Mouse (Mus musculus) spleen, postnatal 4 days (tissue): ENCODE measurements around the gene Mrpl46.

Experiments
- DNase-seq, 2 experiments: peaks; one replicate each; pipeline ENCODE4 v3.0.0; 2022; ENCODE audit warnings: low spot score in 2 of 2

Mrpl46 gene

DNA sequence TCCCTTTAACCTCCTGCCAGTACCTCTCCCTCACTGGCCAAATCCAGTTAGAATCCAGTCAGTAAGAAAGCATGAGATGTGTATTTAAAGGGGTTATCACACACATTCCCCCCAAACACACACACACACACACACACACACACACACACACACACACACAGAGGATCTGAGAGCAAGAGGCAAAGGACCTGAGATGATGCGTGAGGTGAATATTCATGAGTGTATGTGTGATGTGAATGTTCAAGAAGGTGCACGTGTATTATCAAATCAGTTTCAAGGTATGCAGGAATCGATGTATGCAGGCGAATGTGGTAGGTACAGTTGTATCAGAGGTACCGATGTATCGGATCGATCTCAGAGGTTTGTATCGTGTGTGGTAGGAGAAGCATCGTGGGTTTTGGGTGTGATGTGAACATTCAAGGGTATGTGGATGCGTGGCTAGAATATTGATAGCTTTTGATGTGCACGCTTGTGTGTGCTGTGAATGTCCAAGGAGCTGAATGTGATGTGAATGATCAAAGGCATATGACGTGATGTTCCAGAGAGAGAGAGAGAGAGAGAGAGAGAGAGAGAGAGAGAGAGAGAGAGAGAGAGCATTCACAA lies 15.3 kb downstream of the Mrpl46 start:
- DNase-seq, result no peak

DNA sequence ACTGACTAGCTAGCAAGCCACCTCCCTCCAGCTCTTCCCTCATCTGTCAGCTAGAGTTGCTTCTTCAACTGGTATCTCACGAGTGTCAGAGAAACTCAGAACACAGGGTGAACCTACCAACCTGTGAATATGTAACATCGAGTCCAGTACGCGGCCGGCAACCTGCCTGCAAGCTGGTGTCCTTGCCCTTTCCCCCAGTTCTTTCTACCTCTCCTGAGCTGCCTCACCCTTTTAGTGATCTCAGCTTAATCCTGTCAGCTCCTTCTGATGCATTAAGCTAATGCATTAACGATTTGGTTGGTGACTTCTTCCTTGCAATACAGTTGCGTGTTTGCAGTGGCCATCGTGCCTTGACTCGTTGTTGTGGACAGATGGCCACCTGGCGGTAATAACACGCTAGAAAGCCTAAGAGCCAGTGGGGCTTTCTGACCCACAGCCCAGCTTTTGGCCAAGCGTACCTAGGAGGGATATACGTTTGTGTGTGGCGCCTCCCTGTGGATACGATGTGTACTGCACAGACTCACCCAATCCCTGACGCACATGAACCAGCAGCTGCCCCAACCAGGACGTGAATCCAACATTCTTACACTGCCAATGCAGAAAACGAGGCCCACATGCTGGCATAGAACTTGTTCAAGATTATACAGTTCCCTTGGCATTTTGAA lies 17.2 kb downstream of the Mrpl46 start:
- DNase-seq, result peak; percentile 67 to 84

DNA sequence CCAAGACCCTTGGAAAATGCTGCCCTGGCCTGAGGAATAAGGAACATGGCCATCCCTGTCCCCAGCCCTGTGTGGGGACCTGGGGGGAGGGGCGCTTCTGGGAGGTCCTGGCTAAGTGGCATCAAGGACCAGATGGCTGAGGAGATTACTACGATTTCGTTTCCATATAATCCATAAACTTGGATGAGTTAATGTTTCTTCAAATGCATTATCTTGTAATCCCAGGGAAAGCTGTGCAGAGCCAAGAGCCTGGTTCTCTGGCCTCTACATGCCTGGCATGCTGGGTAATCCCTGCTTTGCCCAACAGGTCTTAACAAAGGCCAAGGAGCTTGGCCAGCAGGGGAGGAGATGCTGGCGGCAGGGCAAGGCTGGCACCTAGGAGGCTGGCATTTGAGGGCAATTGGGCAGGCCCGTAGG lies 18.1 kb downstream of the Mrpl46 start:
- no peak for DNase-seq

DNA sequence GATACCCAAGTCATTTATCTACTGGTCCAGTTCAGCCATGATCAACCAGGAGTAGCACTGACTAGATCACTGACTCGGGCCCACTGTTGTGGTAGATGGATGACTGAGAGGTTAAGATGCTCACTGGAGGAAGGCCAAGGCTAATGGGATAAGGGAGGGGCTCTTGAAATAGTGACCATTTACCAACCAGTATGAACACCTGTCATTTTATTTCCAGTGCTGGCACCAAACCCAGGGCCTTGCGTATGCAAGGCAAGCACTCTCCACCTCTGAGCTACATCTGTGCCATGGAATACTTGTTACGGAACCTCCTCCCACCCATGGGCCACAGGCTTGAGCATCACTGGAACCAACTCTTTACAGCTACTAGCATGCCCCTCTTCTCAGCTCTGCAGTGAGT lies 19.5 kb downstream of the Mrpl46 start:
- DNase-seq, result no peak

DNA sequence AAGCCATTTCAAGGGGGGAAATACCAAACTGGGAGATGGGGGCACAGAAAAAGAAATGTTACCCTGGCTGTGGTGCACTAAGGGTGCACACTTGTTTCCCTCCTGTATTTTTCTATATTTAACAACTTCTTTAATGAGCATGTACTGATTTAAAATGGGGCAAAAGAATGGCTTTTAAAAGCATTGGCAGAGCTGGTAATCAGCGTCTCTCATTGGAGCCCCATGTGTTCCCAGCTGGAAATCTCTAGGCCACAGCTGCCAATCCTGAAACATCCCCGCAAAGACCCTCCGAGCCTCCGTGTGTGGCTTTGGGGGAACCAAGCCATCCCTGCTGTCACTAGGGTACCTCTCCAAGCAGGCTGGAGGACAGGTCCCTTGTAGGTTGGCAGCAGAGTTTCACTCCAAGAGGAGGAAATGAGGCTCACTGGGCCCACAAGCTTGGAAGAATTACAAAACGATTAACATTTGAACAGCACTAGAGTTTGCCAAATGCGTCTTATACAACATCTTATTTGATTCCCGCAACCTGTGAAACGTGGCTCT lies 28.8 kb downstream of the Mrpl46 start:
- DNase-seq, result no peak

DNA sequence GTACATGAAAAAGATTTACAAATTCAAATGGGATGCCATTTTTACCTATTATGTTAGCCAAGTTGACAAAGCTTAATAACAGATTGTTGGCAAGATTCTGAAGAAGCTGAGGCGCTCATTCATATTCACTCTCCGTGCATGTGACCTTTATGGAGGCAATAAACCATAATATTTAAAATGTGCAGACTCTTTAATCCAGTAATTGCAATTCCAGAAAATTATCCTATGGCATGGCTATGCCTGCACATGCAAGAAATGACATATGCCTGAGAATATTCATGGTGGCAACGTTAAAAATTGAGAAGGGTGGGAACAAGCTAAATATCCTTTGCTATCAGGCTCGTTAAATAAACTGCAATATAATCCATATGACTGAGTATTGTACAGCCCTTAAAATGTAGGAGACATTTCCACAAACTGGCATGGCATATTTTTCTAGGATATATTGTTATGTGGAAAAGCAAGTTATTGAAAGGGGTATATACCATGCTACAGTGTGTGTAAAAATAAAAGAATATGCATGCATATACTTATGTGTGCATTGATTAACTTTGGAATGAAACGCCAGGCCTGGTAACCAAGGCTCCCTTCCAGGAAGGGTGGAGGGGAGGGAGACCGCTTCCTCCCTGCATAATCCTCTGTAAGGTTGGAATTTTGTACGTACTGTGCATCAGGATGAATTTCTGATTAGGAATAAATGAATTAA lies 29.4 kb downstream of the Mrpl46 start:
- no peak for DNase-seq

DNA sequence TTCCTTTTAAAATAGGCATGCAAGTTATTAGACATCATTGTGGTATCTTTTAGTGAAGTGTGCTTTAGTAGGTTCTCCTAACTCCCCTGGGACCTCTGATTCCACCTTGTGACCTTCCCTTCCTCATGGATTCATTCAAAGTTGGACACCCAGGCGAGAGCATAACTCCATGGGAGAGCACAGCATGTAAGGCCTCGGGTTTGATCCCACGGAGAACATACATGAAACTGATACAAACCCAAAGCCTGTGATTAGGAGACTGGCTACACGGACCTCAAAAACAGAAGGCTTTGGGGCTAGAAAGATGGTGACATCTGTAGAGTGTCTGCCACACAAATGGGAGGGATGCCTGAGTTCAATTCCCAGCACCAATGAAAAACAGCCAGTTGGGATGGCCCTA lies 30.4 kb downstream of the Mrpl46 start:
- peak in 1 of 2 experiments; percentile 1 for DNase-seq

DNA sequence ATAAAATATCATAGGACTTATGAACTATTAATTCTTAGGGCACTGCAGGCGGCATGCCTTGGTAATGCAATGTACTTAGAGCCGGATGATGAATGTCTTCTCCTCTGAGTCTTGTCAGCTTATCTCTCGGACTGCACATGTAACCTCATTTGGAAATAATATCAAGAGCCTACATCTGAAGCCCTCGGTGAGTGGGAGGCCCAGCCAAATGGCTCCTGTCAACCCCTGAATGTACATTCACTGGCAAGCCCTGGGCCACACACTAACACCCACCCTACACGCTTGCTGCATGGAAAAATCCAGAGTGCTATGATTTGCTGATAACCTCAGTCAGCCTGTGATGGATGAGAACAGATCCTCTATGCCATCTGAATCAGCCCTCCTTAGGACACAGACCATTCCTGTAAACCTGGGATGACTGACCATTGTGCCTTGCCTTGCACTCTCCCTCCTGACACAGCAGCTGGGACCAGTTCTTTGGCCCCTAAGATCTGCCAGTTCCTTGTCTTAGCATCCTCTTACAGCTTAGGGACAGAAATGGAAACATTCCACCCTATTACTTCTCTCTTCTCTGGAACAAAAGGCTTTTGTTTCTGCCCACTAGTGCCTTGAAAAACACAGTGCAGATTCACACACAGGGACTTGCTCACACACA lies 39.5 kb downstream of the Mrpl46 start:
- DNase-seq, result no peak

DNA sequence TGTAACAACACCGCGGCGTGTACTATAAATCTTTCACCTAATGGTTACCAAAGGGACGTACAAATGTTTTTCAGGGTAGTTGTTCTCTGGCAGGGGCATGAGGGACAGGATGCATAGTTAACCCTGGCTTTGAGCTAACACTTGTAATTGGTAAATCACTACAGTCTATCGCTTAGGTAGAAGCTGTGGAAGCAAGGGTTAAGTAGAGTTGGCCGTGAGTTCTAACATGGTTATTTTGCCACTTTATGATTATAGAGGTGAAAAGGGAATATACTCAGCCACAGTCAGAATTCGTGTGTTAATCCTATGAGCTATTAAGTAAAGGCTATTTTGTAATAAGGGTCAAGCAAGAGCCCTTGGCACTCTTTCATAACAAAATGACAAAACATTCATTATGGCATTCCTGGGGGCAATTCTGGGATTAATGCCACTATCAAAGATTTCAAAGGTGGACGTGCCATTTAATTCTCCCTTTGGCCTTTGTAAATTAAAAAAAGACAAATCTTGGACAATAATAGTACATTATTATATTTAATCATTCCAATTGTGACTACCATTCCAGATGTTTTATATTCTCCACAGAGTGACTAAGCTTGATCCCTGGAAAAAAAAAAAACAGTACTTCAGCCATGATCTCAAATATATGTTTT lies 43.9 kb downstream of the Mrpl46 start:
- no peak for DNase-seq

DNA sequence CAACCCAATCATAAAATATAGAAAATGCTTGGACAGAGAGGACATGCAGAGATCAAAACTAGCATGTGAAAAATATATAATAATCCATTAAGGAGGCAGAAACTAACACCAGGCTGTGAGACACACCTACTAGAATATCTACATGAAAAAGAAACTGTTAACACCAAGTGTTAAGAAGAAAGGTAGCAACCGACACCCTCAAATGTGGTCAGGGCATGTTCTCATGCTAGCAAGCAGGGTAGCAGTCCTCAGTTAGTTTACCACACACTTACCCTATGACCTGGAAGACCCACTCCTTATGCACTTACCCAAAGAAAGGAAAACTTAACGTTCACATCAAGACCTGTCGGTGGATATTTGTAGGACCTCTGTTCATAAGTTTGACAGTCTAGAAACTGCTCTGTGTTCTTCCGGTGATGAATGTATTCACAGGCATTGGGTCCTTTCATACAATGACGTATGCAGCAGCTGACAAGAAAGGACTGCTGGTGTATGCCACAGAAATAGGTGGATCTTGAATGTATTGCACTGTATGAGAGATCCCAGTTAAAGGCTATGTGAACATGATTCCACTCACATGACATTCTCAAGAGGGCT lies 45.6 kb downstream of the Mrpl46 start, which contains the start of gene Ntrk3:
Gene Ntrk3, minus strand, starts transcription at position 399 of the 597 bp plus-strand sequence.
- DNase-seq, result no peak

DNA sequence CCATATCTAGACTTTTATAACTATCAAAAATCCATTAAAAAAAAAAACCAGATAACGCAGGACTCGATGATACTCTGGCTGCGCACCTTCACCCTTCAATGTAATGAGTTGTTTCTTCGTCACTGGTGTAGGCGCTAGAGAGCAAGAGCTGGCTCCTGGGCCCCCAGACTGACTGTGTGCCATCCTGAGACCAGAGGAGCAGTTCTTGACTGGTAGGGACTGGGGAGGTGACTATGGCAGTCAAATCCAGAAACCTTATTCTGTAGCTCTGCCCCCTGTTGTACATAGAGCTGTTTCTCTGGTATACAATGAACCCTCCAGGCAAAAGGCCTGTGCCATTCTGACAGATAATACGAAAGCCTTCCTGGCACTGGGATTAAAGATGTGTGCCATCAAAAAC lies 46.1 kb downstream of the Mrpl46 start:
- DNase-seq, result no peak

DNA sequence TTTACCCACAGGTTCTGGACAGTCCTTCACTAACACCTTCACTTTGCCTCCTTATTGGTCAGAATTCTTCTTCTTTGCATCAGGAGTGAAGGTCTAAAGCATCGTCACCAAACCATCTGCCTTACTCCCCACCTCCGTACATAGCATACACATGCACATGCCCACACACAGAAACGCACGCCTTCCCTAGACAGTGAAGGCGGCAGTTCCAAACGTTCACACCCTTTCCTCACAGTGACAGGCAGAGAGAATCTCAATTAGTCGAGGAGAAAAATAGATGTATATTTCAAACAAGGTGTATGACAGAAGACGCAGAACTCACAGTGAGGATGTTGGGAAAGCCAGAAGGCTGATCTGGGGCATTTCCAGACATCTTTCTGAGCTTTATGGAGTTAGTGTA lies 51.9 kb downstream of the Mrpl46 start:
- no peak for DNase-seq
